Mouse (Mus musculus) stomach, adult 2 months (tissue): ENCODE results near the gene Vmn2r40. TPM values are rescaled to one million over a fixed set of nuclear protein-coding genes. Genes with fewer than 3 reads are reported as not detected.

Experiments
- polyA plus RNA-seq: library from polyadenylated mRNA; depleted of rRNA; stranded (reverse); fragments of >200 nt; gene quantifications from 2 replicates; pipeline ENCODE4 v1.2.3, GENCODE M21; 2012; rRNA removed

Gene Vmn2r40
- polyA plus RNA-seq = not detected in 2 replicates

DNA sequence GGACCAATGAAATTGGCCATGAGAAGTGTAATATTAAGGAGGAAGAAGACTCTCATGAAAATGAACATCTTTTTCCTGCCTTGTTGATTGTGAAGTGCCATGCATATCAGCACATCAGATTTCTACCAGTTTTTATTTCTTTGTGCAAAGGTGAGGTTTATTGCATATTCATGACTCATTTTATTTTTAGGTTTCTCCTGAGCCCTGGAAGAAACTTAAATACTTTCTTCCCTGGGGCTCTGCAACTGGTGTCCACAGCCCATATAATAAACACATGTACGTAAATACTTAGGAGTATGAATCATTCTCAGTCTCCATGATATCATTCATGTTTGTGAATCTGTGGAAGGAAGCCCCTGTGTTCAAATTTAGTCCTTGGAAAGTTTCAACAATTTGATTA lies at the start of gene Vmn2r40:
Gene Vmn2r40 (minus strand): TSS at position 101 of the 400 bp plus-strand sequence.

Other genes starting within 250 kb of the Vmn2r40 start
- not detected in 2 replicates for gene Vmn2r39, start 99.4 kb upstream of the Vmn2r40 start, polyA plus RNA-seq
- not detected in 2 replicates for gene Vmn2r38, start 166.4 kb upstream of the Vmn2r40 start, polyA plus RNA-seq